Mouse (Mus musculus) megakaryocyte-erythroid progenitor cell, adult 5 weeks (primary cell): ENCODE results near the gene Il27ra. TPM values are rescaled to one million over a fixed set of nuclear protein-coding genes. Genes with fewer than 3 reads are reported as not detected.

ENCODE experiments used
- polyA plus RNA-seq: library from polyadenylated mRNA; stranded (reverse); fragments of >175 nt; gene quantifications from 2 replicates; pipeline ENCODE4 v1.2.3, GENCODE M21; 2012

Il27ra gene
- 6.6 and 10.7 TPM in 2 replicates for polyA plus RNA-seq

GRCm38 (mm10) chr8:84042066-84042947 is at the start of gene Il27ra:
TSS of gene Il27ra (minus strand) at chr8:84042589.

GRCm38 (mm10) chr8:84066291-84066930 is 24.0 kb upstream of the Il27ra start, which contains the start of gene Rfx1:
TSS of gene Rfx1 (plus strand) at chr8:84066834.

GRCm38 (mm10) chr8:84065037-84065436 is 22.6 kb upstream of the Il27ra start, which contains the start of gene Gm10643:
TSS of gene Gm10643 (minus strand) at chr8:84065137.

GRCm38 (mm10) chr8:84044900-84045299 is 2.5 kb upstream of the Il27ra start, which contains the start of gene Rln3:
TSS of gene Rln3 (minus strand) at chr8:84045000.

GRCm38 (mm10) chr8:84021096-84021495 is 21.3 kb downstream of the Il27ra start, which contains the start of gene Palm3:
TSS of gene Palm3 (plus strand) at chr8:84021471.

GRCm38 (mm10) chr8:84011705-84012498 is 30.5 kb downstream of the Il27ra start, which contains the start of gene 2210011C24Rik:
TSS of gene 2210011C24Rik (minus strand) at chr8:84012171.

GRCm38 (mm10) chr8:84001281-84002000 is 40.9 kb downstream of the Il27ra start, which contains the start of gene 1700067K01Rik:
TSS of gene 1700067K01Rik (plus strand) at chr8:84001502.

GRCm38 (mm10) chr8:83997511-83998141 is 44.8 kb downstream of the Il27ra start, which contains the start of gene Samd1:
TSS of gene Samd1 (plus strand) at chr8:83997672.

Other genes with a start within 250 kb of the Il27ra start
- 12.8 and 26.7 TPM in 2 replicates for gene Adgrl1, start 142.5 kb downstream of the Il27ra start, polyA plus RNA-seq
- 0.03 TPM in 1 of 2 replicates, not detected in the other for gene Gm10644, start 87.4 kb downstream of the Il27ra start, polyA plus RNA-seq
- 177 and 220 TPM in 2 replicates for gene Asf1b, start 87.1 kb downstream of the Il27ra start, polyA plus RNA-seq
- 21.8 and 27.0 TPM in 2 replicates for gene Prkaca, start 69.6 kb downstream of the Il27ra start, polyA plus RNA-seq
- gene Samd1, start 44.9 kb downstream of the Il27ra start, polyA plus RNA-seq: 183 and 218 TPM in 2 replicates
- 0.54 and 0.89 TPM in 2 replicates for gene 1700067K01Rik, start 41.1 kb downstream of the Il27ra start, polyA plus RNA-seq
- 0.04 and 0.16 TPM in 2 replicates for gene 2210011C24Rik, start 30.4 kb downstream of the Il27ra start, polyA plus RNA-seq
- gene Palm3, start 21.1 kb downstream of the Il27ra start, polyA plus RNA-seq: 0.11 and 0.31 TPM in 2 replicates
- gene Rln3, start 2.4 kb upstream of the Il27ra start, polyA plus RNA-seq: 0.18 TPM in 1 of 2 replicates, not detected in the other
- gene Gm10643, start 22.5 kb upstream of the Il27ra start, polyA plus RNA-seq: 0.06 and 0.25 TPM in 2 replicates
- 44.9 and 58.5 TPM in 2 replicates for gene Rfx1, start 24.2 kb upstream of the Il27ra start, polyA plus RNA-seq
- 52.7 and 58.9 TPM in 2 replicates for gene Dcaf15, start 62.2 kb upstream of the Il27ra start, polyA plus RNA-seq
- gene Podnl1, start 83.4 kb upstream of the Il27ra start, polyA plus RNA-seq: 0.76 and 1.00 TPM in 2 replicates
- gene Cc2d1a, start 105.3 kb upstream of the Il27ra start, polyA plus RNA-seq: 33.0 and 37.0 TPM in 2 replicates
- gene 4930432K21Rik, start 105.4 kb upstream of the Il27ra start, polyA plus RNA-seq: 0.84 and 1.5 TPM in 2 replicates
- 6.1 and 12.7 TPM in 2 replicates for gene Nanos3, start 142.6 kb upstream of the Il27ra start, polyA plus RNA-seq
- gene Zswim4, start 194.5 kb upstream of the Il27ra start, polyA plus RNA-seq: 29.6 and 37.8 TPM in 2 replicates
- gene D8Ertd738e, start 207.1 kb upstream of the Il27ra start, polyA plus RNA-seq: 250 and 284 TPM in 2 replicates
- gene Mri1, start 214.7 kb upstream of the Il27ra start, polyA plus RNA-seq: 122 and 142 TPM in 2 replicates
- gene Ccdc130, start 227.8 kb upstream of the Il27ra start, polyA plus RNA-seq: 10.8 and 14.5 TPM in 2 replicates